Mouse (Mus musculus): ENCODE results near the gene Nup155.
"Not testable (repeated sequence)": the region's sequence is repeated elsewhere in the genome, so short reads cannot be mapped to it uniquely, and the experiment has no call there.

Nup155 gene

GRCm38 (mm10) chr15:8108966-8109743 is at the start of gene Nup155:
Gene Nup155, plus strand, starts transcription at chr15:8109273.
- peak; percentile 73 for DNase-seq (ENCODE audit: extremely low spot score, low read depth, low spot score)

- DNase-seq (ENCODE audit: extremely low spot score, low read depth, low spot score), result no peak
Measured at GRCm38 (mm10) chr15:8065221-8065620, 43.9 kb upstream of the Nup155 start.

GRCm38 (mm10) chr15:8073159-8073558 is 35.9 kb upstream of the Nup155 start:
- not testable (repeated sequence) for DNase-seq (ENCODE audit: extremely low spot score, low read depth, low spot score)

- no peak for DNase-seq (ENCODE audit: extremely low spot score, low read depth, low spot score)
Measured at GRCm38 (mm10) chr15:8082139-8082538, 26.9 kb upstream of the Nup155 start.

GRCm38 (mm10) chr15:8087293-8087692 is 21.8 kb upstream of the Nup155 start:
- no peak for DNase-seq (ENCODE audit: extremely low spot score, low read depth, low spot score)

- no peak for DNase-seq (ENCODE audit: extremely low spot score, low read depth, low spot score)
Measured at GRCm38 (mm10) chr15:8088715-8089114, 20.4 kb upstream of the Nup155 start.

- no peak for DNase-seq (ENCODE audit: extremely low spot score, low read depth, low spot score)
Measured at GRCm38 (mm10) chr15:8090685-8091084, 18.4 kb upstream of the Nup155 start.

GRCm38 (mm10) chr15:8092668-8093067 is 16.4 kb upstream of the Nup155 start:
- not testable (repeated sequence) for DNase-seq (ENCODE audit: extremely low spot score, low read depth, low spot score)

GRCm38 (mm10) chr15:8097853-8098252 is 11.2 kb upstream of the Nup155 start:
- DNase-seq (ENCODE audit: extremely low spot score, low read depth, low spot score), result no peak

GRCm38 (mm10) chr15:8098774-8099749 is 10.0 kb upstream of the Nup155 start, which contains the start of gene Wdr70:
Gene Wdr70, minus strand, starts transcription at chr15:8099209.
- DNase-seq (ENCODE audit: extremely low spot score, low read depth, low spot score), result peak; percentile 82

GRCm38 (mm10) chr15:8101975-8102542 is 7.0 kb upstream of the Nup155 start:
- not testable (repeated sequence) for DNase-seq (ENCODE audit: extremely low spot score, low read depth, low spot score)

GRCm38 (mm10) chr15:8108360-8108965 is 610 bp upstream of the Nup155 start:
- no peak for DNase-seq (ENCODE audit: extremely low spot score, low read depth, low spot score)

- no peak for DNase-seq (ENCODE audit: extremely low spot score, low read depth, low spot score)
Measured at GRCm38 (mm10) chr15:8109782-8110181, 709 bp downstream of the Nup155 start.

- no peak for DNase-seq (ENCODE audit: extremely low spot score, low read depth, low spot score)
Measured at GRCm38 (mm10) chr15:8129281-8129680, 20.2 kb downstream of the Nup155 start.

- DNase-seq (ENCODE audit: extremely low spot score, low read depth, low spot score), result no peak
Measured at GRCm38 (mm10) chr15:8131268-8131667, 22.2 kb downstream of the Nup155 start.

- DNase-seq (ENCODE audit: extremely low spot score, low read depth, low spot score), result no peak
Measured at GRCm38 (mm10) chr15:8131761-8132160, 22.7 kb downstream of the Nup155 start.

- no peak for DNase-seq (ENCODE audit: extremely low spot score, low read depth, low spot score)
Measured at GRCm38 (mm10) chr15:8135606-8136005, 26.5 kb downstream of the Nup155 start.

GRCm38 (mm10) chr15:8161841-8162240 is 52.8 kb downstream of the Nup155 start:
- no peak for DNase-seq (ENCODE audit: extremely low spot score, low read depth, low spot score)

- peak; percentile 69 for DNase-seq (ENCODE audit: extremely low spot score, low read depth, low spot score)
Measured at GRCm38 (mm10) chr15:8168591-8169265, 59.7 kb downstream of the Nup155 start, which contains the start of gene Cplane1. Gene Cplane1, plus strand, starts transcription at chr15:8169106.

- peak; percentile 12 for DNase-seq (ENCODE audit: extremely low spot score, low read depth, low spot score)
Measured at GRCm38 (mm10) chr15:8169266-8169746, 60.2 kb downstream of the Nup155 start.
